Mouse (Mus musculus): ENCODE measurements around the gene Cd9. TPM values are rescaled to one million over a fixed set of nuclear protein-coding genes. Genes with fewer than 3 reads are reported as not detected.

Gene Cd9
- total and polyA plus RNA-seq, 2 experiments from 2014 or later = 80.5 to 158 TPM

GRCm38 (mm10) chr6:125447660-125448059 is 46.9 kb downstream of the Cd9 start:
- no peak overlapping the region for H3K4me3 ChIP-seq (ENCODE audit: low read length)
- H3K36me3 ChIP-seq (ENCODE audit: insufficient read depth, low read length) = no peaks in the 10 kb centered on the region
- H3K27ac ChIP-seq = no peak overlapping the region
- no peaks in the 10 kb centered on the region for H3K4me1 ChIP-seq (ENCODE audit: insufficient read depth, low read length)
- H3K4me2 ChIP-seq (ENCODE audit: low read depth, low read length) = no peak overlapping the region
- no peak overlapping the region for H3K9ac ChIP-seq (replicated peaks; ENCODE audit: low read length)
- WGBS = 54% methylated on average over 2 of the region's 2 CpGs
- DNase-seq (ENCODE audit: low spot score) (no peak), ATAC-seq (no peak)
- H3K27me3 ChIP-seq (ENCODE audit: insufficient read depth, low read length) = no peaks in the 10 kb centered on the region
- no peak for TF ChIP-seq CTCF (IDR thresholded peaks at IDR 0.05; ENCODE audit: low read depth)
- H3K9me3 ChIP-seq (ENCODE audit: low read length) = no peaks in the 10 kb centered on the region

DNA sequence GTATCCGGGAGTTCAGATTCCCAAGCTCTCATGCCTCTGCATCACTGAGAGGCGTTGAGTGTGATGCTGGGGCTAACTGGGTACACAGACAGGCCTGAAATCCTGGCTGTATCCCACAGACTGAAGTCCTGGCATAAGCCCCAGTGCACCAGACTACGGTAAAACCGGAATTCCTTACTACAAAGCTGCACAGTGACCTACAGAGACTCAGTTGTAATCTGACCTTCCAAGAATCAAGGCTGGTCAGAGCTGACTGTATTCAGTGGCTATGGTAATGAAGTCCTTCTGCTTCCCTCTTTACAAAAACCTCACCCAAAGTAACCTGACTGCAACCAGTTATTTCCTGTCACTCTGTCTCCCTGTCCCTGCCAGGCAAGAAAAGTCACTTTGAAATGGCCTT is 47.4 kb downstream of the Cd9 start:
- no peaks in the 10 kb centered on the region for H3K36me3 ChIP-seq (ENCODE audit: insufficient read depth, low read length)
- H3K4me3 ChIP-seq (ENCODE audit: low read length) = no peak overlapping the region
- no peak overlapping the region for H3K27ac ChIP-seq
- H3K4me1 ChIP-seq (ENCODE audit: insufficient read depth, low read length) = no peaks in the 10 kb centered on the region
- no peaks in the 10 kb centered on the region for H3K27me3 ChIP-seq (ENCODE audit: insufficient read depth, low read length)
- TF ChIP-seq CTCF (IDR thresholded peaks at IDR 0.05; ENCODE audit: low read depth) = no peak
- no peaks in the 10 kb centered on the region for H3K9me3 ChIP-seq (ENCODE audit: low read length)
- H3K4me2 ChIP-seq (ENCODE audit: low read depth, low read length) = no peak overlapping the region
- peak; percentile 70 for ATAC-seq
- DNase-seq (ENCODE audit: low spot score) = peak; percentile 25
- no peak overlapping the region for H3K9ac ChIP-seq (replicated peaks; ENCODE audit: low read length)
- 38% methylated on average over 4 of the region's 4 CpGs for WGBS

DNA sequence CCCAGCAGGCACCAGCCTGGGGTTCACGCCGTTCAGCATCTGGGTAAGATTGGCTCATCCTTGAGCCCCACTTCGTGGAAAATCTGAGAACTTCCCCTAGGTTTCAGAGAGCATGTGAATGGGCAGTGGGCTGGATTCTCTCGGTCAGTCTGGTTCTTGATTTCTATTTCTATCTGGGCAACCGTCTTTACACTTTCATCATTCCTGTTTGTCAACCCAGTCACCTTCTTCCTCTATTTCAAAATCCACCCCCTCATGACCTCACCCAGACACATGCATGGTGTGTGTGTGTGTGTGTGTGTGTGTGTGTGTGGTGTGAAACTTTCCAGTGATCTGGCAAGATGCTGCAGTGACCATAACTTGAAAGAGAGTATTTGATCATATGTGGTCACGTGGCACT is 49.2 kb downstream of the Cd9 start:
- Histone ChIP-seq H3K4me1 (ENCODE audit: insufficient read depth, low read length) (no peaks in the 10 kb centered on the region), H3K4me2 (ENCODE audit: low read depth, low read length) (no peak overlapping the region), H3K27ac (no peak overlapping the region), H3K9me3 (ENCODE audit: low read length) (no peaks in the 10 kb centered on the region), H3K9ac (replicated peaks; ENCODE audit: low read length) (no peak overlapping the region), H3K36me3 (ENCODE audit: insufficient read depth, low read length) (no peaks in the 10 kb centered on the region), H3K27me3 (ENCODE audit: insufficient read depth, low read length) (no peaks in the 10 kb centered on the region), H3K4me3 (ENCODE audit: low read length) (no peak overlapping the region)
- no peak for TF ChIP-seq CTCF (IDR thresholded peaks at IDR 0.05; ENCODE audit: low read depth)
- no peak for DNase-seq (ENCODE audit: low spot score)
- 71% methylated on average over 6 of the region's 6 CpGs for WGBS
- no peak for ATAC-seq

GRCm38 (mm10) chr6:125442591-125442990 is 52.0 kb downstream of the Cd9 start:
- TF ChIP-seq CTCF (IDR thresholded peaks at IDR 0.05; ENCODE audit: low read depth) = no peak
- Histone ChIP-seq H3K9me3 (ENCODE audit: low read length) (no peaks in the 10 kb centered on the region), H3K9ac (replicated peaks; ENCODE audit: low read length) (no peak overlapping the region), H3K4me3 (ENCODE audit: low read length) (no peak overlapping the region), H3K27ac (no peak overlapping the region), H3K4me1 (ENCODE audit: insufficient read depth, low read length) (no peaks in the 10 kb centered on the region), H3K27me3 (ENCODE audit: insufficient read depth, low read length) (no peaks in the 10 kb centered on the region), H3K4me2 (ENCODE audit: low read depth, low read length) (no peak overlapping the region), H3K36me3 (ENCODE audit: insufficient read depth, low read length) (no peaks in the 10 kb centered on the region)
- DNase-seq (ENCODE audit: low spot score) = no peak
- 59% methylated on average over 10 of the region's 10 CpGs for WGBS
- no peak for ATAC-seq

- Histone ChIP-seq H3K27ac (no peak overlapping the region), H3K27me3 (ENCODE audit: insufficient read depth, low read length) (no peaks in the 10 kb centered on the region), H3K4me2 (ENCODE audit: low read depth, low read length) (no peak overlapping the region), H3K4me1 (ENCODE audit: insufficient read depth, low read length) (no peaks in the 10 kb centered on the region), H3K9ac (replicated peaks; ENCODE audit: low read length) (no peak overlapping the region), H3K4me3 (ENCODE audit: low read length) (no peak overlapping the region), H3K9me3 (ENCODE audit: low read length) (no peaks in the 10 kb centered on the region), H3K36me3 (ENCODE audit: insufficient read depth, low read length) (no peaks in the 10 kb centered on the region)
- no peak for DNase-seq (ENCODE audit: low spot score)
- no peak for ATAC-seq
- TF ChIP-seq CTCF (IDR thresholded peaks at IDR 0.05; ENCODE audit: low read depth) = no peak
- 94% methylated on average over 3 of the region's 3 CpGs for WGBS
These were observed 57.8 kb downstream of the Cd9 start for GRCm38 (mm10) chr6:125436753-125437152.

- Histone ChIP-seq H3K4me1 (ENCODE audit: insufficient read depth, low read length) (no peaks in the 10 kb centered on the region), H3K4me3 (ENCODE audit: low read length) (no peak overlapping the region), H3K27me3 (ENCODE audit: insufficient read depth, low read length) (no peaks in the 10 kb centered on the region), H3K9me3 (ENCODE audit: low read length) (no peaks in the 10 kb centered on the region), H3K36me3 (ENCODE audit: insufficient read depth, low read length) (no peaks in the 10 kb centered on the region), H3K27ac (no peak overlapping the region), H3K9ac (replicated peaks; ENCODE audit: low read length) (no peak overlapping the region), H3K4me2 (ENCODE audit: low read depth, low read length) (no peak overlapping the region)
- no peak for TF ChIP-seq CTCF (IDR thresholded peaks at IDR 0.05; ENCODE audit: low read depth)
- WGBS = 55% methylated on average over 5 of the region's 5 CpGs
- ATAC-seq (no peak), DNase-seq (ENCODE audit: low spot score) (no peak)
These were observed 59.7 kb downstream of the Cd9 start for GRCm38 (mm10) chr6:125434735-125435518.

GRCm38 (mm10) chr6:125433704-125434447 is 60.7 kb downstream of the Cd9 start:
- WGBS = 81% methylated on average over 6 of the region's 6 CpGs
- Histone ChIP-seq H3K27ac (no peak overlapping the region), H3K4me3 (ENCODE audit: low read length) (no peak overlapping the region), H3K4me1 (ENCODE audit: insufficient read depth, low read length) (no peaks in the 10 kb centered on the region), H3K36me3 (ENCODE audit: insufficient read depth, low read length) (no peaks in the 10 kb centered on the region), H3K4me2 (ENCODE audit: low read depth, low read length) (no peak overlapping the region), H3K27me3 (ENCODE audit: insufficient read depth, low read length) (no peaks in the 10 kb centered on the region), H3K9me3 (ENCODE audit: low read length) (no peaks in the 10 kb centered on the region), H3K9ac (replicated peaks; ENCODE audit: low read length) (no peak overlapping the region)
- TF ChIP-seq CTCF (IDR thresholded peaks at IDR 0.05; ENCODE audit: low read depth) = no peak
- DNase-seq (ENCODE audit: low spot score) (no peak), ATAC-seq (no peak)

Data from hindbrain, postnatal 0 days (tissue).